Mouse (Mus musculus) embryonic fibroblast, embryonic 13.5 days (primary cell): ENCODE data around the gene Tcl1b3.
"Not testable (repeated sequence)": the region's sequence is repeated elsewhere in the genome, so short reads cannot be mapped to it uniquely, and the experiment has no call there.

ENCODE experiments used
- CTCF ChIP-seq: IDR thresholded peaks from 2 replicates; pipeline ENCODE4 v1.5.1; 2011; ENCODE audit warnings: mild to moderate bottlenecking, control low read depth, low read length, moderate library complexity, borderline replicate concordance; ENCODE audit not compliant: insufficient read depth
- POLR2A ChIP-seq: IDR thresholded peaks from 2 replicates; pipeline ENCODE4 v1.6.1; 2011; ENCODE audit warnings: low read depth, mild to moderate bottlenecking, control low read depth, low read length, moderate library complexity

- TF ChIP-seq CTCF, POLR2A: not testable (repeated sequence)
Observed at GRCm38 (mm10) chr12:105144928-105145327, 45.9 kb upstream of the Tcl1b3 start.
